Mouse (Mus musculus) ES-CJ7 (cell line): Measurements from ENCODE around the gene Mvd.

Experiments
- DNase-seq: peaks from one replicate; pipeline ENCODE4 v3.0.0; 2011; ENCODE audit warnings: low read depth, low spot score

The Mvd gene

GRCm38 (mm10) chr8:122457171-122457570 is 13.9 kb upstream of the Mvd start:
- no peak for DNase-seq

- no peak for DNase-seq
Observed at GRCm38 (mm10) chr8:122454409-122454808, 11.2 kb upstream of the Mvd start.

GRCm38 (mm10) chr8:122452154-122452553 is 8.9 kb upstream of the Mvd start:
- DNase-seq: no peak

- DNase-seq: no peak
Observed at GRCm38 (mm10) chr8:122451161-122451703, 8.0 kb upstream of the Mvd start.

GRCm38 (mm10) chr8:122445203-122445602 is 2.0 kb upstream of the Mvd start:
- DNase-seq: no peak

GRCm38 (mm10) chr8:122444058-122444748 is 981 bp upstream of the Mvd start:
- peak; percentile 92 for DNase-seq

- no peak for DNase-seq
Observed at GRCm38 (mm10) chr8:122442781-122443180, 441 bp downstream of the Mvd start.

- DNase-seq: no peak
Observed at GRCm38 (mm10) chr8:122442356-122442755, 866 bp downstream of the Mvd start.

- no peak for DNase-seq
Observed at GRCm38 (mm10) chr8:122441326-122441725, 1.9 kb downstream of the Mvd start.

GRCm38 (mm10) chr8:122439336-122439735 is 3.9 kb downstream of the Mvd start:
- DNase-seq: no peak

- no peak for DNase-seq
Observed at GRCm38 (mm10) chr8:122437708-122438331, 5.4 kb downstream of the Mvd start.

- no peak for DNase-seq
Observed at GRCm38 (mm10) chr8:122436586-122437125, 6.6 kb downstream of the Mvd start.

- DNase-seq: no peak
Observed at GRCm38 (mm10) chr8:122436146-122436545, 7.1 kb downstream of the Mvd start.

GRCm38 (mm10) chr8:122435375-122435774 is 7.8 kb downstream of the Mvd start:
- DNase-seq: peak; percentile 66

GRCm38 (mm10) chr8:122433269-122433905 is 9.8 kb downstream of the Mvd start:
- peak; percentile 67 for DNase-seq

GRCm38 (mm10) chr8:122432443-122433268 is 10.6 kb downstream of the Mvd start, which contains the start of gene Cyba:
TSS of gene Cyba (minus strand) at chr8:122432930.
- peak; percentile 69 for DNase-seq

- no peak for DNase-seq
Observed at GRCm38 (mm10) chr8:122431694-122432442, 11.4 kb downstream of the Mvd start.

- DNase-seq: no peak
Observed at GRCm38 (mm10) chr8:122430646-122431045, 12.6 kb downstream of the Mvd start.

- DNase-seq: no peak
Observed at GRCm38 (mm10) chr8:122430058-122430636, 13.1 kb downstream of the Mvd start.

GRCm38 (mm10) chr8:122428163-122428562 is 15.1 kb downstream of the Mvd start:
- no peak for DNase-seq
